Mouse (Mus musculus) T-helper 2 cell (primary cell): ENCODE measurements around the gene Vmn1r165.
"Not testable (repeated sequence)": the region's sequence is repeated elsewhere in the genome, so short reads cannot be mapped to it uniquely, and the experiment has no call there.

Experiments used
- in situ Hi-C: fragments of 300-600 bp; cut with MboI, MseI; formaldehyde crosslinking; loops from one replicate; pipeline ENCODE4 v1.15.1; 2025; ENCODE audit warnings: high pct_unique_total_duplicates

Vmn1r165 gene

DNA sequence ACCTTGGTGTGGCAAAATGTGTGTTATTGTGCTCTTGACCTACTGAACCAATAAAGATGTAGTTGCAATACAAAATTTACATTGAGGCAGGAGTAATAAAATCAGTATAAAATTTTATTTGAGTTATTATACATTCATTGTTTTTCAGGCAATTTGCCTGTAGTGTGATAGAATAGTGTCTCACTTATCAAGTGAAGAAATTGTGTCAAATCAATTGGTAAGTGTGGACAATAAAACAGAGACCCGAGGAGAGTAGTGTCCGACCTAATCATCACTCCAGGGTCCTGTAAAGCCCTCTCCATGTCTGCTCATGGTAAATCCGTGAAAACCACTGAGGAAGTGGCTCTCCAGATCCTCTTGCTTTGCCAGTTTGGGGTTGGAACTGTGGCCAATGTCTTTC, at the start of gene Vmn1r165:
Gene Vmn1r165 (plus strand): TSS at position 301 of the 400 bp plus-strand sequence.
- in situ Hi-C loops: not testable (repeated sequence)

DNA sequence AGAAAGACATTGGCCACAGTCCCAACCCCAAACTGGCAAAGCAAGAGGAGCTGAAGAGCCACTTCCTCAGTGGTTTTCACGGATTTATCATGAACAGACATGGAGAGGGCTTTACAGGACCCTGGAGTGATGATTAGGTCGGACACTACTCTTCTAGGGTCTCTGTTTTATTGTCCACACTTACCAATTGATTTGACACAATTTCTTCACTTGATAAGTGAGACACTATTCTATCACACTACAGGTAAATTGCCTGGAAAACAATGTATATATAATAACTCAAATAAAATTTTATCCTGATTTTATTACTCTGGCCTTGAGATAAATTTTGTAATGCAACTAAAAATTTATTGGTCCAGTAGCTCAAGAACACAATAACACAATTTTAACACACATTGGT, 34.5 kb downstream of the Vmn1r165 start, which contains the start of gene Vmn1r166:
Gene Vmn1r166 (minus strand): TSS at position 101 of the 400 bp plus-strand sequence.
- in situ Hi-C loops: loop anchor here (10.0 kb wide), 1 partner anchor 1217 kb away; no protein-coding TSS in a partner anchor
